Mouse (Mus musculus): ENCODE results near the gene Spata32.
A peak's percentile ranks its signal among the peaks of the same experiment; 100 is the strongest.

Spata32 gene

GRCm38 (mm10) chr11:103217790-103218516 is at the start of gene Spata32:
TSS of gene Spata32 (minus strand) at chr11:103218432.
- H3K4me1 ChIP-seq (replicated peaks; ENCODE audit: low read depth, low read length), result peaks cover 20% of the 10 kb centered on the region
- H3K4me3 ChIP-seq (replicated peaks; ENCODE audit: low read length), result peak within 1 kb of the TSS; percentile 69
- H3K36me3 ChIP-seq (ENCODE audit: insufficient read depth, low read length), result peaks cover 20% of the 10 kb centered on the region
- TF ChIP-seq NANOG (IDR thresholded peaks at IDR 0.05; ENCODE audit: borderline replicate concordance, low read length) (no peak), CTCF (conservative IDR thresholded peaks at IDR 0.05; ENCODE audit: low read length) (no peak), POU5F1 (IDR thresholded peaks at IDR 0.05; ENCODE audit: borderline replicate concordance, low read length) (no peak)
- peaks cover 8% of the 10 kb centered on the region; the same call in 1 of the 2 replicates for H3K9me3 ChIP-seq (ENCODE audit: low read length)
- H3K27me3 ChIP-seq (ENCODE audit: insufficient read depth, low read length), result peaks cover 67% of the 10 kb centered on the region

- Histone ChIP-seq H3K4me1 (replicated peaks; ENCODE audit: low read depth, low read length) (peaks cover 31% of the 10 kb centered on the region), H3K36me3 (ENCODE audit: insufficient read depth, low read length) (no peaks in the 10 kb centered on the region), H3K4me3 (replicated peaks; ENCODE audit: low read length) (peak within 1 kb of the TSS; percentile 88), H3K9me3 (ENCODE audit: low read length) (no peaks in the 10 kb centered on the region), H3K27me3 (ENCODE audit: insufficient read depth, low read length) (peaks cover 19% of the 10 kb centered on the region)
- TF ChIP-seq NANOG (IDR thresholded peaks at IDR 0.05; ENCODE audit: borderline replicate concordance, low read length) (no peak), CTCF (conservative IDR thresholded peaks at IDR 0.05; ENCODE audit: low read length) (no peak), POU5F1 (IDR thresholded peaks at IDR 0.05; ENCODE audit: borderline replicate concordance, low read length) (no peak)
These were observed 49.4 kb upstream of the Spata32 start, which contains the start of gene Map3k14 for GRCm38 (mm10) chr11:103267346-103268219. TSS of gene Map3k14 (minus strand) at chr11:103267472.

- Histone ChIP-seq H3K36me3 (ENCODE audit: insufficient read depth, low read length) (no peaks in the 10 kb centered on the region), H3K4me3 (replicated peaks; ENCODE audit: low read length) (peak overlapping the region; percentile 88), H3K9me3 (ENCODE audit: low read length) (no peaks in the 10 kb centered on the region), H3K27me3 (ENCODE audit: insufficient read depth, low read length) (peaks cover 17% of the 10 kb centered on the region), H3K4me1 (replicated peaks; ENCODE audit: low read depth, low read length) (peaks cover 31% of the 10 kb centered on the region)
- no peak for TF ChIP-seq NANOG (IDR thresholded peaks at IDR 0.05; ENCODE audit: borderline replicate concordance, low read length)
- no peak for TF ChIP-seq CTCF (conservative IDR thresholded peaks at IDR 0.05; ENCODE audit: low read length)
- no peak for TF ChIP-seq POU5F1 (IDR thresholded peaks at IDR 0.05; ENCODE audit: borderline replicate concordance, low read length)
These were observed 48.6 kb upstream of the Spata32 start for GRCm38 (mm10) chr11:103266729-103267345.

DNA sequence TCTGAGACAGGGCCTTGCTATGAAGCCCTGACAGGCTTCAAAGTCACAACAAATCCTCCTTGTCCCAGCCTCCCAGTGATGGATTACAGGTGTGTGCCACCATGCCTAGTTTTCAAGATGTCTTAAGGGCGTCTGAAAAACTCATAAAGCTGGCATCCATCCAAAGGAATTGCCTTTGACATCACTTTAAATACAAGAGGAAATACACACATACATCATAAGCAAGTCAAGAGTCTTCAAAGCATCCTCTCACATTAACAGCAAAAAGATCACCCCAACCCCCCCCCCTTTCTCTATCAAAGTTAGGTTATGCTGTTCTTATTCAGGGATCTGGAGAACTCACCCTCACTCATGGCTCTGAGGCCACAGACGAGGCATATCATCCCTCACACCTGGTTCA is 47.6 kb upstream of the Spata32 start:
- H3K4me1 ChIP-seq (replicated peaks; ENCODE audit: low read depth, low read length), result peaks cover 27% of the 10 kb centered on the region
- TF ChIP-seq NANOG (IDR thresholded peaks at IDR 0.05; ENCODE audit: borderline replicate concordance, low read length) (no peak), POU5F1 (IDR thresholded peaks at IDR 0.05; ENCODE audit: borderline replicate concordance, low read length) (no peak), CTCF (conservative IDR thresholded peaks at IDR 0.05; ENCODE audit: low read length) (no peak)
- no peaks in the 10 kb centered on the region for H3K9me3 ChIP-seq (ENCODE audit: low read length)
- H3K36me3 ChIP-seq (ENCODE audit: insufficient read depth, low read length), result no peaks in the 10 kb centered on the region
- H3K4me3 ChIP-seq (replicated peaks; ENCODE audit: low read length), result no peak overlapping the region
- H3K27me3 ChIP-seq (ENCODE audit: insufficient read depth, low read length), result peaks cover 14% of the 10 kb centered on the region

- no peaks in the 10 kb centered on the region for H3K9me3 ChIP-seq (ENCODE audit: low read length)
- H3K36me3 ChIP-seq (ENCODE audit: insufficient read depth, low read length), result no peaks in the 10 kb centered on the region
- TF ChIP-seq NANOG (IDR thresholded peaks at IDR 0.05; ENCODE audit: borderline replicate concordance, low read length), result no peak
- no peak for TF ChIP-seq POU5F1 (IDR thresholded peaks at IDR 0.05; ENCODE audit: borderline replicate concordance, low read length)
- TF ChIP-seq CTCF (conservative IDR thresholded peaks at IDR 0.05; ENCODE audit: low read length), result no peak
- H3K4me1 ChIP-seq (replicated peaks; ENCODE audit: low read depth, low read length), result peaks cover 27% of the 10 kb centered on the region
- peaks cover 14% of the 10 kb centered on the region for H3K27me3 ChIP-seq (ENCODE audit: insufficient read depth, low read length)
- H3K4me3 ChIP-seq (replicated peaks; ENCODE audit: low read length), result no peak overlapping the region
These were observed 47.0 kb upstream of the Spata32 start for GRCm38 (mm10) chr11:103265211-103265610.

DNA sequence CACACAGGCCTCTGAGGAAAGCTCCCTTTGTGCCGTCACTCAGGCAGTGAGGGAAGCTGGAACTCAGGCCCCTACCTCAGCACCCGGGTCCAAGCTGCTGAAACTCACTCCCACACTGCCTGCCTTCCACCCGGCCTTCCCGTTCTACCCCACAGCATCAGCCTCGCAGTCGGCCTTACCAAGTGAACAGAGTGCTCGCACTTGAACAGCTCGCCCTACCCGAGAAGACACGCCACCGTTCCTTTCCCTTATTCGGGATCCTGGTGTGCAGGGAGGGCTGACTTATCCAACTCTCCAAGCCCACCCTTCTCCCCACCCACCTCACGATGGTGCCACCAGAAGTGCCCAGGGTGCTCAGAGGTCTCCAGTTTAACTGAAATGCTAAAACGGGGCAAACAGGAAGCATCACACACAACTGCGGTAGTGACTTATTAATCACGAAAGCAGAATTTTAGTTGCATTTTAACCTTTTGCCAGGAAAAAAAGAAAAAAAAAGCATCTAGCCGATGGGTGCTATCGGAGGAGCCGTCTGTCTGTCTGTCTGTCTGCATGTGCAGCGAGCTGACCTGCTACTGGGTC is 46.3 kb upstream of the Spata32 start:
- H3K4me3 ChIP-seq (replicated peaks; ENCODE audit: low read length), result no peak overlapping the region
- H3K36me3 ChIP-seq (ENCODE audit: insufficient read depth, low read length), result no peaks in the 10 kb centered on the region
- H3K27me3 ChIP-seq (ENCODE audit: insufficient read depth, low read length), result peaks cover 14% of the 10 kb centered on the region
- H3K4me1 ChIP-seq (replicated peaks; ENCODE audit: low read depth, low read length), result peaks cover 27% of the 10 kb centered on the region
- TF ChIP-seq CTCF (conservative IDR thresholded peaks at IDR 0.05; ENCODE audit: low read length) (no peak), POU5F1 (IDR thresholded peaks at IDR 0.05; ENCODE audit: borderline replicate concordance, low read length) (no peak), NANOG (IDR thresholded peaks at IDR 0.05; ENCODE audit: borderline replicate concordance, low read length) (no peak)
- H3K9me3 ChIP-seq (ENCODE audit: low read length), result no peaks in the 10 kb centered on the region

- H3K4me1 ChIP-seq (replicated peaks; ENCODE audit: low read depth, low read length), result peaks cover 24% of the 10 kb centered on the region
- H3K9me3 ChIP-seq (ENCODE audit: low read length), result no peaks in the 10 kb centered on the region
- TF ChIP-seq CTCF (conservative IDR thresholded peaks at IDR 0.05; ENCODE audit: low read length) (no peak), NANOG (IDR thresholded peaks at IDR 0.05; ENCODE audit: borderline replicate concordance, low read length) (no peak), POU5F1 (IDR thresholded peaks at IDR 0.05; ENCODE audit: borderline replicate concordance, low read length) (no peak)
- no peaks in the 10 kb centered on the region for H3K36me3 ChIP-seq (ENCODE audit: insufficient read depth, low read length)
- peaks cover 14% of the 10 kb centered on the region for H3K27me3 ChIP-seq (ENCODE audit: insufficient read depth, low read length)
- H3K4me3 ChIP-seq (replicated peaks; ENCODE audit: low read length), result no peak overlapping the region
These were observed 45.3 kb upstream of the Spata32 start for GRCm38 (mm10) chr11:103263551-103263950.
